Mouse (Mus musculus): ENCODE measurements at regions not wholly inside any gene's neighbourhood (a gene's known extent, or its start where the extent isn't known, plus 50 kb on each side); places are given as distances from the start of the nearest gene placed in this dataset.
A peak's percentile ranks its signal among the peaks of the same experiment; 100 is the strongest.

GRCm38 (mm10) chr15:10843060-10843695, 109.0 kb upstream of the C1qtnf3 start:
- WGBS: 55% methylated on average over 3 of the region's 3 CpGs
- Histone ChIP-seq H3K36me3 (no peaks in the 10 kb centered on the region), H3K4me3 (no peak overlapping the region), H3K9ac (no peak overlapping the region), H3K27ac (no peak overlapping the region), H3K4me2 (replicated peaks) (no peak overlapping the region), H3K27me3 (no peaks in the 10 kb centered on the region), H3K9me3 (no peaks in the 10 kb centered on the region), H3K4me1 (no peaks in the 10 kb centered on the region)
- ATAC-seq (ENCODE audit: insufficient number of reproducible peaks, insufficient read depth, low FRiP score, low TSS enrichment): no peak

GRCm38 (mm10) chr15:10846722-10847121, 105.4 kb upstream of the C1qtnf3 start:
- no peaks in the 10 kb centered on the region for H3K27me3 ChIP-seq
- no peak overlapping the region for H3K27ac ChIP-seq
- no peaks in the 10 kb centered on the region for H3K36me3 ChIP-seq
- ATAC-seq (ENCODE audit: insufficient number of reproducible peaks, insufficient read depth, low FRiP score, low TSS enrichment): no peak
- no peak overlapping the region for H3K4me3 ChIP-seq
- 89% methylated on average over 4 of the region's 4 CpGs for WGBS
- no peak overlapping the region for H3K4me2 ChIP-seq (replicated peaks)
- H3K9me3 ChIP-seq: no peaks in the 10 kb centered on the region
- H3K4me1 ChIP-seq: no peaks in the 10 kb centered on the region
- no peak overlapping the region for H3K9ac ChIP-seq

DNA sequence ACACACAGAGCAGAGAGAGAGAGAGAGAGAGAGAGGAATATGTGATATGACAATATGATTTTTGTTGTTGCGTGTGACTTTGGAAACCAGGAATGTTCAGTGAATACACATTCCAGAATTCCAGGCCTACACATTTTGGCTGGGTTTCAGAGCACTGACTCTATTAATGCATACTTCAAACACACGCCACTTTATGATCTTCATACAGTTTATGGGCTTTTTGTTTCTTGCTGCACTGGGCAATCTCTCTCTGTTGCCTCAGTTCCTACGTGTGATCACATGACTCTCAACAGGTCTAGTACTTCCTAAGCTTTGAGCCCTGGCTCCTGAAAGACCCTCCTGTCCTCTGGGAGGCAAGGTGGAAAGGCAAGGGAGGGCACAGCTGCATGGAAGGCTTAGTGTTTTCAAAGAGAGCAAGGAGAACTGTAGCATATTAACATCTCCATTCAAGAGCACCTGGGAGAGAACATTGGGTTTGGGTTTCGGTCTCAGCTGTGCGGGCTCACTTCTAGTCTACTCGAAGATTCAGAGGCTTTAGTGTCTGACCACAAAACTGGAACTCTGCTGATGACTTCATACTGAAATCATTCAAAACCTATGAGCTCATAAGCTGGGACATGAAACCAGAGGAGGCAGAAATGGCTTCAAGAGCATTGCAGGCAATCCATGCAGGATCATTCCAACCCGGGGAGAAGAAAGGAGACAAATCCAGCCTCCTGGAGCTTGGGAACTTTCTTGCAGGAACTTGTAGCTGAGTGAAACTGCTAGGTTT, 87.9 kb upstream of the C1qtnf3 start:
- WGBS: 81% methylated on average over 7 of the region's 7 CpGs
- no peak overlapping the region for H3K27ac ChIP-seq
- H3K4me2 ChIP-seq (replicated peaks): no peak overlapping the region
- ATAC-seq (ENCODE audit: insufficient number of reproducible peaks, insufficient read depth, low FRiP score, low TSS enrichment): no peak
- H3K36me3 ChIP-seq: no peaks in the 10 kb centered on the region
- no peak overlapping the region for H3K9ac ChIP-seq
- H3K27me3 ChIP-seq: no peaks in the 10 kb centered on the region
- no peak overlapping the region for H3K4me3 ChIP-seq
- H3K9me3 ChIP-seq: no peaks in the 10 kb centered on the region
- peaks cover 19% of the 10 kb centered on the region for H3K4me1 ChIP-seq

GRCm38 (mm10) chr15:10865109-10865508, 87.0 kb upstream of the C1qtnf3 start:
- Histone ChIP-seq H3K4me2 (replicated peaks) (no peak overlapping the region), H3K9ac (no peak overlapping the region), H3K4me1 (peaks cover 27% of the 10 kb centered on the region), H3K9me3 (no peaks in the 10 kb centered on the region), H3K27me3 (no peaks in the 10 kb centered on the region), H3K27ac (no peak overlapping the region), H3K36me3 (no peaks in the 10 kb centered on the region), H3K4me3 (no peak overlapping the region)
- no peak for ATAC-seq (ENCODE audit: insufficient number of reproducible peaks, insufficient read depth, low FRiP score, low TSS enrichment)
- 84% methylated on average over 5 of the region's 5 CpGs for WGBS

DNA sequence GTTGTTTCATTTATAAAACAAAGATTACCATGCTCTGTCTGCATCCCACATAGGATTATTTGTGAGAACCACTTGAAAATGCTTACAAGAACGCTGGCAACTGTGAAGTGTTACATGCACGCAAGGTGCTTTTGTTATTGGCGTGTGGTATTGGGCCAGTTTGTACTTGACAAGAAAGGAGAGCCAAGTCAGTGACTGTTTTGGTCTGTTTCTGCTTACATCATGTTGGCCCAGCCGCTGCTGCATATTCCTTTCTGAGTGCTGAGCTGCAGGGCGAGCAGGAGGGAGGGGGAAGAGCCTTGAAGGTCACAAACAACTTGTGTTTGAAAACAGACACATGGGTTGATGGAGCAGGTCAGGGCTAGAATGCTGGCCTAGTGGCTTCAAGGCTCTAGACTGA, 85.3 kb upstream of the C1qtnf3 start:
- Histone ChIP-seq H3K4me1 (peaks cover 27% of the 10 kb centered on the region), H3K9me3 (no peaks in the 10 kb centered on the region), H3K27ac (0 out of 2 replicates have a peak overlapping the region, but pooled peaks have one; percentile 41), H3K27me3 (no peaks in the 10 kb centered on the region), H3K36me3 (no peaks in the 10 kb centered on the region), H3K9ac (no peak overlapping the region), H3K4me2 (replicated peaks) (no peak overlapping the region), H3K4me3 (no peak overlapping the region)
- 69% methylated on average over 5 of the region's 5 CpGs for WGBS
- no peak for ATAC-seq (ENCODE audit: insufficient number of reproducible peaks, insufficient read depth, low FRiP score, low TSS enrichment)

DNA sequence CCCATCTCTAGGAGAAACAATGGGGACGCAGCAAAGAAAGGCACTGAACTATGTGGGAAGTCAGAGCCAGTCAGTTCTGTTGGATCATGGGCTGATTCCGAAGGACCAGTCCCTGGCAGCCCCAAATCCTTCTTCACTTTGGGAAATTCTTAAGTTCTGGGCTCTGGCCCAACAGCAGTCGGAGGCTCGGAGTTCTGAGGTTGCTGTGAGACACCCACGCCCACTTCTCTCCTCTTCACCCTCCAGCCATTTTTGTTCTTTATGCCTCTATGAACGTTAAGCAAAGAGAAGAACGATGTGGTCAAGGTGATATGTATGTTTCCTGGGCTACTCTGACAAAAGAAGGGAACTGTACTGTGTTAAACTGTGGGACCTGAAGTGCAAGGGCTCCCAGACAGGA, 84.0 kb upstream of the C1qtnf3 start:
- no peak overlapping the region for H3K4me2 ChIP-seq (replicated peaks)

DNA sequence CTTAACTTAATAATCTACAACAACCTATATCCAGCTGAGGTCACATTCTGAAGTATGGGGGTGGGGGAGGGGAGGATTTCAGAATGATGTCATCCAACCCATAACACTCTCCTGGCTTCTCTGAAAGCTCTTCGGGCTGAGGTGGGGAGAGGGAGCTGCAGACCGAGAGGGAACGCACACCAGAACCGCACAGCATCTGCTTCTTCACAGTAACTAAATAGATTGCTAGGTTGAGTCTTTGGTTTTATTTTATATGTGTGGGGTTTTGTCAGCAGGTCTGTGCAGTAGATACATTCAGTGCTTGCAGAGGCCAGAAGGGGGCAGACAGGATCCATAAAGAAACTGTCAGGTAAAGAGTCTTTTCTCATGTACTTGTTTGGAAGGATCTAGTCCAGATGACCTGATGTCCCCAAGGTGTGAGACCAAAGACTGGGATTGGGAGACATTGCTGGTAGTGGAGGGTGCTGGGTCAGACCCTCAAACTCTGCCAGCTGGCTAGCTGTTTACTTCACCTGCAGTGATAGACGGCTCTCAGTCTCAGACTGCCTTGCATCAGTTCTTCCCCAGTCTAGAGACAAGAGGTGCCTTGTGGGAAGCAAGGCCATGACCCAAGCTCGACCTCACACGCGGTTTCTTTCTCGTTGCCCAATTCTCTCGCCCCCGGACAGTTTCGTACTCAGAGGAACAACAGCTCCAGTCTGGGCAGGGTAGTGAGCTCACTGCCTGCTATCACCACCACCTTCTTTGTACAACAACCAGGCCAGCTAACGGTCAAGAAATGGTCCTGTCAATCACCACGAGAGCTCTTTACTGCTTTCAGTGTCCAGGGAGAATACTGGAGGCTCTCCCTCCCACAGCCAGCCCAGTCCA, 83.2 kb upstream of the C1qtnf3 start:
- ATAC-seq (ENCODE audit: insufficient number of reproducible peaks, insufficient read depth, low FRiP score, low TSS enrichment): peak; percentile 68
- Histone ChIP-seq H3K4me1 (peaks cover 27% of the 10 kb centered on the region), H3K4me3 (no peak overlapping the region), H3K36me3 (no peaks in the 10 kb centered on the region), H3K27ac (peak overlapping the region; percentile 75), H3K4me2 (replicated peaks) (no peak overlapping the region), H3K9ac (no peak overlapping the region), H3K9me3 (no peaks in the 10 kb centered on the region), H3K27me3 (no peaks in the 10 kb centered on the region)
- 46% methylated on average over 14 of the region's 14 CpGs for WGBS

More for the DNA sequence above, 84.0 kb upstream of the C1qtnf3 start:
- ATAC-seq (ENCODE audit: insufficient number of reproducible peaks, insufficient read depth, low FRiP score, low TSS enrichment): no peak
- H3K36me3 ChIP-seq: no peaks in the 10 kb centered on the region
- no peaks in the 10 kb centered on the region for H3K27me3 ChIP-seq
- H3K4me1 ChIP-seq: peaks cover 27% of the 10 kb centered on the region
- H3K4me3 ChIP-seq: no peak overlapping the region
- 83% methylated on average over 7 of the region's 7 CpGs for WGBS
- H3K27ac ChIP-seq: peak overlapping the region; percentile 75
- H3K9ac ChIP-seq: no peak overlapping the region
- H3K9me3 ChIP-seq: no peaks in the 10 kb centered on the region

DNA sequence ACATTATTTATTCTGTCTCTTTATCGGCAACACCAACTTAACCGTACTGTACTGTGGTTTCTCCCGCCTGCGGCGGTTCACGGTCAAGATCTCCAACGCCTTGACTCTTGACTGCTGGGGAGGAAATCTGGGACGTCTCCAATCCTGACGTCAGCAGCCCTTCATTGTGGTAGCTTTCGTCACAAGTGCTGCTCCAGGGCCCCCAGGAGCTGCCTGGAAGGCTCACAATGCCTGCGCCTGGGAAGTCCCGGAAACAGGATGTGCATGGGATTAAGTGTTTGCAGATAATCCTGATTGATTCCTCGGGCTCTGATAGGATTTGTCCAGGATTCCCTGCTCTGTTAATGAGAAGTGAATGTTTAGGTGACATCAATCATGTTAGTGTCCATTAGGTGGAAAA, 82.3 kb upstream of the C1qtnf3 start:
- H3K36me3 ChIP-seq: no peaks in the 10 kb centered on the region
- peaks cover 27% of the 10 kb centered on the region for H3K4me1 ChIP-seq
- no peak overlapping the region for H3K4me3 ChIP-seq
- H3K27me3 ChIP-seq: no peaks in the 10 kb centered on the region
- no peak overlapping the region for H3K4me2 ChIP-seq (replicated peaks)
- WGBS: 58% methylated on average over 13 of the region's 13 CpGs
- no peak for ATAC-seq (ENCODE audit: insufficient number of reproducible peaks, insufficient read depth, low FRiP score, low TSS enrichment)
- H3K27ac ChIP-seq: no peak overlapping the region
- no peak overlapping the region for H3K9ac ChIP-seq
- H3K9me3 ChIP-seq: no peaks in the 10 kb centered on the region

DNA sequence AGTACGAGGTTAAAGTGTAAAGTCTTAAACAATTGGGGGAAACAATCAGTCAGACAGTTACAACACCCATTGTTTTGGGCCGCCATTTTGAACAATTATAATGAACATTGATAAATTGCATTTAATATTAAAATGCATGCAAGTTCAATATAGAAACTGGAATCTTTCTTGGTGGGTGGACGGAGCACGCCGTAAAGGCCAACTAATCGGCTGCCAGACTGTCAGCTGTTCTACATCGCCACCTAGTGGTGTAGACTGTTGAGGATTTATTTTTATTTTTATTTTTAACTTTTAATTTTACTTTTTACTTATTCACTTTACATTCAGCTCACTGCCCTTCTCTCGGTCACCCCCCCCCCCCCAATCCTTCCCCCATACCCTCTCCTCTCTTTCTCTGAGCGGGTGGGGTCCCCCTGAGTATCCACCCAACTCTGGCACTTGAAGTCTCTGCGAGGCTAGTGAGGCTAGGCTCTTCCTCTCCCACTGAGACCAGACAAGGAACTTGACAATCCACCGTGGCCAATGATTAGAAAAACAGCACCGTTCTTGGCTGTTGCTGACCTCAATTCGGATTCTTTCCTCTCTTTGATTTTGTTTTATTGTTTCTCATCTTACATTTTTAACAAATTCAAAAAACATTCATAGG, 79.7 kb upstream of the C1qtnf3 start:
- WGBS: 17% methylated on average over 12 of the region's 13 CpGs
- no peak for ATAC-seq (ENCODE audit: insufficient number of reproducible peaks, insufficient read depth, low FRiP score, low TSS enrichment)
- H3K4me2 ChIP-seq (replicated peaks): no peak overlapping the region

GRCm38 (mm10) chr15:10876328-10876727, 75.8 kb upstream of the C1qtnf3 start:
- WGBS: 56% methylated on average over 5 of the region's 5 CpGs
- no peak for ATAC-seq (ENCODE audit: insufficient number of reproducible peaks, insufficient read depth, low FRiP score, low TSS enrichment)
- no peak overlapping the region for H3K4me2 ChIP-seq (replicated peaks)
- H3K27me3 ChIP-seq: no peaks in the 10 kb centered on the region
- no peaks in the 10 kb centered on the region for H3K36me3 ChIP-seq
- no peak overlapping the region for H3K4me3 ChIP-seq
- no peaks in the 10 kb centered on the region for H3K9me3 ChIP-seq
- no peaks in the 10 kb centered on the region for H3K4me1 ChIP-seq
- no peak overlapping the region for H3K9ac ChIP-seq
- H3K27ac ChIP-seq: no peak overlapping the region

More for the DNA sequence above, 79.7 kb upstream of the C1qtnf3 start:
- Histone ChIP-seq H3K27ac (no peak overlapping the region), H3K4me3 (no peak overlapping the region), H3K9me3 (no peaks in the 10 kb centered on the region), H3K9ac (no peak overlapping the region), H3K27me3 (no peaks in the 10 kb centered on the region), H3K36me3 (no peaks in the 10 kb centered on the region), H3K4me1 (peaks cover 19% of the 10 kb centered on the region)

DNA sequence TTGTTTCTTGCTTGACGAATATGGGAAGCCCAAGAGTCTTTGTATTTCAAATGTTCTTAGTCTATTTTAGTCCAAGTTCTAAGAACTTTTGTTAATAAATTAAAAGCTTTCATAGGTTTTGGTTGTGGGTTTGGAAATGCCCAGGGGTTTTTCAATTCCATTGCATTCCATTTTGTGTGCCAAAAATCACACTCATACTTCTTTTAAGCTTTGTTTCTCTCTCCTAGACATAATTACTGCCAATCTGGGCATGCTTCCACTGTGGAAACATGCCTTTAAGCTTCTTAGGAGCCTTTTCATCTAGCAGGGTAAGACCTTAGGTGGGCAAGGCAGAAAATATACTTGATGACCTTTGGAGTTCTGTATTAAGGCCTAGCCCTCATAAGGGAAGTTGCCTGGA, 70.4 kb upstream of the C1qtnf3 start:
- WGBS: 72% methylated on average over 1 of the region's 1 CpGs
- no peak overlapping the region for H3K4me2 ChIP-seq (replicated peaks)
- no peak overlapping the region for H3K27ac ChIP-seq
- H3K9ac ChIP-seq: no peak overlapping the region
- H3K9me3 ChIP-seq: 0 out of 2 replicates have a peak, but pooled peaks cover 5% of the 10 kb centered on the region
- H3K36me3 ChIP-seq: no peaks in the 10 kb centered on the region
- H3K4me3 ChIP-seq: no peak overlapping the region
- no peak for ATAC-seq (ENCODE audit: insufficient number of reproducible peaks, insufficient read depth, low FRiP score, low TSS enrichment)
- no peaks in the 10 kb centered on the region for H3K4me1 ChIP-seq
- H3K27me3 ChIP-seq: no peaks in the 10 kb centered on the region
